8 mouse cellular contexts compared by ENCODE assay signal in genomic region chr11:5160722-5161485, GRCm38 (mm10). TPM values are rescaled to one million over a fixed set of nuclear protein-coding genes. Genes with fewer than 3 reads are reported as not detected.
DNase-seq lines count a peak whose midpoint lies in the region; ATAC-seq and TF ChIP-seq lines count a peak whose summit lies in the region.

No protein-coding gene starts in this region.

- peak; percentile 74 for TF ChIP-seq CTCF in liver, adult 2 months (IDR thresholded peaks at IDR 0.05; ENCODE audit: low read depth, low read length)

- H3K27ac ChIP-seq in liver, adult 2 months (replicated peaks; ENCODE audit: insufficient read depth, low read depth, low read length) = no peak overlapping the region
- H3K27ac ChIP-seq in liver, embryonic 11.5 days (ENCODE audit: low read depth, low read length) = no peak overlapping the region

- no peaks in the 10 kb centered on the region for H3K36me3 ChIP-seq in liver, adult 2 months (ENCODE audit: control insufficient read depth, insufficient read depth, low read length)
- no peaks in the 10 kb centered on the region for H3K36me3 ChIP-seq in liver, embryonic 11.5 days (ENCODE audit: control insufficient read depth, insufficient read depth, low read length)

- peaks cover 6% of the 10 kb centered on the region for H3K9me3 ChIP-seq in liver, embryonic 11.5 days (ENCODE audit: control insufficient read depth, low read length)

- H3K4me1 ChIP-seq in liver, adult 2 months (ENCODE audit: control insufficient read depth, insufficient read depth, low read length) = no peaks in the 10 kb centered on the region
- 0 out of 2 replicates have a peak, but pooled peaks cover 7% of the 10 kb centered on the region for H3K4me1 ChIP-seq in liver, embryonic 11.5 days (replicated peaks; ENCODE audit: control insufficient read depth, insufficient read depth, low read length)

- H3K9ac ChIP-seq in liver, adult 2 months (ENCODE audit: low read depth, low read length) = no peak overlapping the region
- H3K9ac ChIP-seq in liver, embryonic 11.5 days (ENCODE audit: low read depth, low read length) = no peak overlapping the region

- H3K4me2 ChIP-seq in liver, embryonic 11.5 days = no peak overlapping the region

- peak; percentile 64 for DNase-seq in embryo, embryonic 10.5 days (ENCODE audit: low spot score)
- DNase-seq in embryo, embryonic 9.5 days (ENCODE audit: extremely low spot score) = no peak
- no peak for DNase-seq in liver, adult 2 months (ENCODE audit: extremely low read depth, low read depth, low spot score)
- no peak for DNase-seq in liver, embryonic 11.5 days (ENCODE audit: low spot score)
- DNase-seq in brain, adult 2 months (ENCODE audit: low read depth, low spot score) = peak; percentile 56
- DNase-seq in lung, postnatal 25 days (ENCODE audit: low spot score) = peak; percentile 50
- no peak for DNase-seq in urinary bladder, adult 2 months (ENCODE audit: low spot score)
- DNase-seq in urinary bladder, postnatal 36 days (ENCODE audit: low spot score in 2 of 2) = no peak

- H3K79me2 ChIP-seq in liver, adult 2 months (ENCODE audit: control insufficient read depth, insufficient read depth, low read length) = no peaks in the 10 kb centered on the region

- 77% methylated on average over 17 of the region's 17 CpGs for WGBS in liver, adult 2 months
- WGBS in liver, embryonic 11.5 days = 76% methylated on average over 17 of the region's 17 CpGs

- TF ChIP-seq POLR2A in liver, adult 2 months (IDR thresholded peaks at IDR 0.05; ENCODE audit: extremely low read depth, insufficient read depth, low read length) = no peak

- no peaks in the 10 kb centered on the region for H3K27me3 ChIP-seq in liver, adult 2 months (ENCODE audit: control insufficient read depth, insufficient read depth, low read length)
- no peaks in the 10 kb centered on the region for H3K27me3 ChIP-seq in liver, embryonic 11.5 days (replicated peaks; ENCODE audit: control insufficient read depth, insufficient read depth, low read length)

- H3K4me3 ChIP-seq in liver, adult 2 months (ENCODE audit: insufficient read depth, low read depth, low read length) = no peak overlapping the region
- no peak overlapping the region for H3K4me3 ChIP-seq in liver, embryonic 11.5 days (ENCODE audit: low read depth, low read length)

- ATAC-seq in liver, embryonic 11.5 days (replicated peaks; ENCODE audit: low FRiP score) = no peak

RNA-seq across cellular contexts. Expression of gene Emid1, which starts 8.8 kb away (rescaled TPM):
- total RNA-seq in liver, adult 2 months (2014; rRNA removed) = 0.20 and 0.28 TPM in 2 replicates
- 0.65 and 0.77 TPM in 2 replicates for polyA plus RNA-seq in liver, adult 2 months (2012; rRNA removed)
- 14.6 and 16.5 TPM in 2 replicates for polyA plus RNA-seq in liver, embryonic 11.5 days (2014; fragmentation: Nextera tagmentation; extraction: Ambion mirVana)
- 68.2 and 97.0 TPM in 2 replicates for polyA plus RNA-seq in urinary bladder, adult 2 months (2012; rRNA removed)

Comparison
In these comparisons a context has a peak if more than half of its experiments do, and no peak if none do; other contexts are left out.
1. DNase-seq: peak in embryo, embryonic 10.5 days (single experiment), brain, adult 2 months (single experiment) and lung, postnatal 25 days (single experiment); none in embryo, embryonic 9.5 days (single experiment), liver, adult 2 months (single experiment), liver, embryonic 11.5 days (single experiment), urinary bladder, adult 2 months (single experiment) and urinary bladder, postnatal 36 days (0 of 2).